20 mouse cellular contexts compared by ENCODE assay signal in the genomic region with DNA sequence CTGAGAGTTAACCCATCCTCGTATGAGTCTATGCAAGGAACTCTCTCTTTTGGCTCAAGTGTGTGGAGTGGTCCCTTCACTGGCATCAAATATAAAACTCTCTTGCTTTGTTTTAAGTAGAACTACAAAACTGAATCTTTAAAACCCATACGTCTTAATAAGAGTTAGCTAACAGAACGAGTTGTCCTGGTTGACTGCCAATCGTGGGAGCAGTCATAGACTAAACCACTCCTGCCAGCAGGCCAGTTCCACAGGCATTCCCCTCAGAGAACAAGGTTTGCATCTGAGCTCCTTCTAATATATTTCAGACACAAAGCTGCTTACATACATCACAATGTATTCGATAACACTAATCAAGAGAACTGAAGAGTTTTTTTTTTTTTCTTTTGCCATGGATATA.
"Had no signal": no experiment of that assay in that cellular context is flagged by ENCODE, and none has a peak within 500 bp of the region (broad histone marks: within the 10 kb centered on the region; RNA-seq: fewer than 3 reads in every experiment).

No protein-coding gene starts in this region.

- DNase-seq: lung, adult 18-20 months; lung, postnatal 14 days; lung, postnatal 4 days; midbrain, embryonic 14.5 days; retina, postnatal 1 day; right cerebral cortex, adult 18-20 months; right cerebral cortex, postnatal 25 days; right cerebral cortex, postnatal 4 days; spleen, adult 18-20 months; thymus, adult 18-20 months; thymus, postnatal 14 days; thymus, postnatal 36 days had no signal

- H3K9me3 ChIP-seq: lung, embryonic 15.5 days; midbrain, embryonic 10.5 days; midbrain, embryonic 12.5 days; neural tube, embryonic 13.5 days; neural tube, embryonic 15.5 days had no signal

- H3K27me3 ChIP-seq: lung, embryonic 15.5 days; midbrain, embryonic 12.5 days; neural tube, embryonic 13.5 days; neural tube, embryonic 15.5 days had no signal

- H3K4me2 ChIP-seq: lung, embryonic 15.5 days; midbrain, embryonic 12.5 days; neural tube, embryonic 13.5 days; neural tube, embryonic 15.5 days had no signal

- H3K4me3 ChIP-seq: lung, embryonic 15.5 days; midbrain, embryonic 10.5 days; midbrain, embryonic 12.5 days; myocyte; neural tube, embryonic 13.5 days; neural tube, embryonic 15.5 days had no signal

- H3K9ac ChIP-seq: lung, embryonic 15.5 days; midbrain, embryonic 12.5 days; neural tube, embryonic 13.5 days; neural tube, embryonic 15.5 days had no signal

- H3K36me3 ChIP-seq: midbrain, embryonic 10.5 days; midbrain, embryonic 12.5 days; neural tube, embryonic 13.5 days; neural tube, embryonic 15.5 days had no signal

- H3K27ac ChIP-seq: midbrain, embryonic 10.5 days; midbrain, embryonic 12.5 days; neural tube, embryonic 13.5 days; neural tube, embryonic 15.5 days had no signal

- H3K4me1 ChIP-seq: neural tube, embryonic 13.5 days; neural tube, embryonic 15.5 days had no signal

- ATAC-seq: lung, postnatal 0 days; midbrain, embryonic 16.5 days had no signal
